Mouse (Mus musculus) CD4-positive naive resting alpha-beta T cell, adult 76 days (primary cell): Measurements from ENCODE around the gene Gm6121. TPM values are rescaled to one million over a fixed set of nuclear protein-coding genes. Genes with fewer than 3 reads are reported as not detected.

Source experiments
- total RNA-seq: library from RNA; stranded (reverse); gene quantifications from one replicate; pipeline ENCODE4 v1.2.4, GENCODE M21; 2023

Gene Gm6121
- total RNA-seq = not detected

GRCm38 (mm10) chrX:26935597-26935996 is at the start of gene Gm6121:
Gene Gm6121, minus strand, starts transcription at chrX:26935697.

Other genes starting within 250 kb of the Gm6121 start
- gene Gm14525, start 233.1 kb downstream of the Gm6121 start, total RNA-seq = not detected